Mouse (Mus musculus) bone marrow macrophage, adult 2 months (primary cell): ENCODE measurements around the gene Csnk2b. TPM values are rescaled to one million over a fixed set of nuclear protein-coding genes. Genes with fewer than 3 reads are reported as not detected.
"Not testable (repeated sequence)": the region's sequence is repeated elsewhere in the genome, so short reads cannot be mapped to it uniquely, and the experiment has no call there.

Experiments used
- H3K27ac ChIP-seq: 2 replicates; pipeline ENCODE4 v1.5.1; 2012; ENCODE audit warnings: low read depth, low read length; ENCODE audit not compliant: insufficient read depth
- H3K4me1 ChIP-seq: 2 replicates; pipeline ENCODE4 v1.6.1; 2012; ENCODE audit warnings: low read length; ENCODE audit not compliant: control insufficient read depth, insufficient read depth
- H3K4me3 ChIP-seq: 2 replicates; pipeline ENCODE4 v1.5.1; 2012; ENCODE audit warnings: mild to moderate bottlenecking, low read length, moderate library complexity; ENCODE audit not compliant: insufficient read depth
- CTCF ChIP-seq: IDR thresholded peaks from 2 replicates; pipeline ENCODE4 v1.5.1; 2012; ENCODE audit warnings: low read depth, mild to moderate bottlenecking, low read length, moderate library complexity
- POLR2A ChIP-seq: IDR thresholded peaks from 2 replicates; pipeline ENCODE4 v1.6.1; 2012; ENCODE audit warnings: mild to moderate bottlenecking, low read depth, low read length, borderline replicate concordance
- polyA plus RNA-seq: library from polyadenylated mRNA; stranded (reverse); fragments of >200 nt; gene quantifications from 2 replicates; pipeline ENCODE4 v1.2.4, GENCODE M21; 2012; ENCODE audit not compliant: missing spikeins, insufficient read depth, insufficient read length

The Csnk2b gene
- polyA plus RNA-seq, 1 experiment, result 143 TPM

- H3K4me3 ChIP-seq, result no peak overlapping the region
- H3K4me1 ChIP-seq, result peaks cover 8% of the 10 kb centered on the region
- H3K27ac ChIP-seq, result no peak overlapping the region
- TF ChIP-seq CTCF (no peak), POLR2A (no peak)
Observed at GRCm38 (mm10) chr17:35133517-35133916, 11.7 kb upstream of the Csnk2b start.

GRCm38 (mm10) chr17:35132174-35132560 is 10.3 kb upstream of the Csnk2b start:
- Histone ChIP-seq H3K4me1 (peaks cover 12% of the 10 kb centered on the region), H3K27ac (no peak overlapping the region), H3K4me3 (no peak overlapping the region)
- no peak for TF ChIP-seq CTCF
- no peak for TF ChIP-seq POLR2A

DNA sequence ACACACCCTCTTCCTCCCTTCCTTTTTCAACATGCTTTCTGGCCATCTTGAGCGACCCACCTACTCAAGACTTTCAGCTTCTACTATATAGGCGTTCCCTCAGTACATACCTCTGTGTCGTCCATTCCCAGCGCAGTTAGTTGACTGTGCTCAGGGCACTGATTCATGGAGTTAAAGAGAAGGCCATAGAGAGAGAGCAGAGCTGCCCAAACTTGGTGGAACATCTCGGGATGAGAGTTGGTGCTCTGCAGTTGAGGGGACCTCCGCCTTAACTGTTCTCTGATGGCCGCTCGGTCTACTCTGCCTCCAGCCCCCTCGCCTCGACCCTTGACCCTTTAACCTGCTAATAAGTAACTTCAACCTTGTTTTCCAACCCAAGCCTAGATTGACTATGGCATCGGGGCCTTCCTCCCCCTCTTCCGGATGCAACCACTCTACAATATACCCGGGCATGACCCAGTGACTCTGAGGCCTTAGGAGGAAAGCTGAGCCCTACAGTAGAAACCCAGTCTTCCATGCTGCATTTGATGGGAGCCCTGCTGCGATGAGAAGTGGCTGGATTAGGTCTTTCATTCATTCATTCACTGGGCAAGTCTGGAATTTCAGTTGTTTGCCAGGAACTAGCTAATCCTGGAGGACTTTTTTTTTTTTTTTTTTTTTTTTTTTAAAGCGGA is 9.8 kb upstream of the Csnk2b start, which contains the start of gene Apom:
Apom (minus strand) TSS at position 551 of the 674 bp plus-strand sequence.
- Histone ChIP-seq H3K4me1 (peaks cover 11% of the 10 kb centered on the region), H3K27ac (no peak within 1 kb of the TSS), H3K4me3 (no peak within 1 kb of the TSS)
- TF ChIP-seq POLR2A (no peak), CTCF (no peak)

- Histone ChIP-seq H3K4me3 (no peak overlapping the region), H3K27ac (no peak overlapping the region), H3K4me1 (peaks cover 9% of the 10 kb centered on the region)
- no peak for TF ChIP-seq POLR2A
- no peak for TF ChIP-seq CTCF
Observed at GRCm38 (mm10) chr17:35131038-35131437, 9.2 kb upstream of the Csnk2b start.

DNA sequence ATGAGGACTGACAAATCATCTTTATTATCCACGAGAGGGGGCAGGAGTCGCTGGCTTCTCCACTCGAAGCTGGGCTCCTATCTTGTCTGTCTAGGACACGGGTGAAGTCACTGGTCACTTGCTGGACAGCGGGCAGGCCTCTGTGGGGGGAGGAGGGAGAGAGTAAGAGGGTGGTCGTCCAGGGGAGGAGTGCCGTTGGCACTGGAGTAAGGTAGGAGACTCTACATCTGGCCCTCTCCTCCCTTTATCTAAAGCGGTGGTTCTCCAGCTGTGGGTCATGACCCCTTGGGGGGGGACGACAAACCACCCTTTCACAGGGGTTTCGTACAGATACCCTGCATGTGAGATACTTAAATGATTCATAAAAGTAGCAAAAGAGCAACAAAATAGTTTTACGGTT is 7.1 kb upstream of the Csnk2b start:
- no peak overlapping the region for H3K27ac ChIP-seq
- no peak for TF ChIP-seq POLR2A
- no peak for TF ChIP-seq CTCF
- H3K4me3 ChIP-seq, result no peak overlapping the region
- peaks cover 18% of the 10 kb centered on the region for H3K4me1 ChIP-seq

GRCm38 (mm10) chr17:35127017-35127416 is 5.2 kb upstream of the Csnk2b start:
- no peak for TF ChIP-seq POLR2A
- TF ChIP-seq CTCF, result no peak
- H3K4me3 ChIP-seq, result peak overlapping the region; percentile 80
- H3K4me1 ChIP-seq, result peaks cover 20% of the 10 kb centered on the region
- peak overlapping the region; percentile 88 for H3K27ac ChIP-seq

- peak within 1 kb of the TSS; percentile 80 for H3K4me3 ChIP-seq
- no peak for TF ChIP-seq POLR2A
- no peak for TF ChIP-seq CTCF
- peak within 1 kb of the TSS; percentile 88 for H3K27ac ChIP-seq
- H3K4me1 ChIP-seq, result peaks cover 20% of the 10 kb centered on the region
Observed at GRCm38 (mm10) chr17:35126206-35126611, 4.4 kb upstream of the Csnk2b start, which contains the start of gene D17H6S53E. Gene D17H6S53E (plus strand): TSS chr17:35126373.

- Histone ChIP-seq H3K27ac (peak overlapping the region; percentile 88), H3K4me1 (peaks cover 20% of the 10 kb centered on the region), H3K4me3 (peak overlapping the region; percentile 80)
- TF ChIP-seq POLR2A (no peak), CTCF (no peak)
Observed at GRCm38 (mm10) chr17:35125578-35125977, 3.7 kb upstream of the Csnk2b start.

- Histone ChIP-seq H3K4me1 (peaks cover 20% of the 10 kb centered on the region), H3K4me3 (no peak overlapping the region), H3K27ac (no peak overlapping the region; the same call in 1 of the 2 replicates)
- no peak for TF ChIP-seq CTCF
- TF ChIP-seq POLR2A, result no peak
Observed at GRCm38 (mm10) chr17:35125081-35125480, 3.2 kb upstream of the Csnk2b start.

- not testable (repeated sequence) for H3K4me3 ChIP-seq
Observed at GRCm38 (mm10) chr17:35124261-35124896, 2.5 kb upstream of the Csnk2b start.

GRCm38 (mm10) chr17:35123287-35123686 is 1.4 kb upstream of the Csnk2b start:
- not testable (repeated sequence) for H3K27ac ChIP-seq, H3K4me3 ChIP-seq
- H3K4me1 ChIP-seq, result peaks cover 24% of the 10 kb centered on the region

More at GRCm38 (mm10) chr17:35124261-35124896, 2.5 kb upstream of the Csnk2b start:
- H3K4me1 ChIP-seq, result peaks cover 24% of the 10 kb centered on the region
- H3K27ac ChIP-seq, result not testable (repeated sequence)
